Mouse (Mus musculus) cerebellum, adult 2 months (tissue): Measurements from ENCODE around the gene 4930447C04Rik.

Experiments used
- CTCF ChIP-seq: fragments of 200-500 bp; IDR thresholded peaks from 2 replicates; pipeline ENCODE4 v1.5.1; 2011; ENCODE audit warnings: low read depth, mild to moderate bottlenecking, control low read depth, low read length, moderate library complexity, borderline replicate concordance; ENCODE audit not compliant: insufficient read depth
- POLR2A ChIP-seq: fragments of 200-500 bp; IDR thresholded peaks from 2 replicates; pipeline ENCODE4 v1.6.1; 2011; ENCODE audit warnings: low read length, control low read depth, borderline replicate concordance; ENCODE audit not compliant: insufficient read depth

GRCm38 (mm10) chr12:72835518-72836015 lies 105.0 kb downstream of the 4930447C04Rik start:
- no peak for TF ChIP-seq CTCF
- no peak for TF ChIP-seq POLR2A
